Mouse (Mus musculus): Measurements from ENCODE around the gene Dpm3.

DNA sequence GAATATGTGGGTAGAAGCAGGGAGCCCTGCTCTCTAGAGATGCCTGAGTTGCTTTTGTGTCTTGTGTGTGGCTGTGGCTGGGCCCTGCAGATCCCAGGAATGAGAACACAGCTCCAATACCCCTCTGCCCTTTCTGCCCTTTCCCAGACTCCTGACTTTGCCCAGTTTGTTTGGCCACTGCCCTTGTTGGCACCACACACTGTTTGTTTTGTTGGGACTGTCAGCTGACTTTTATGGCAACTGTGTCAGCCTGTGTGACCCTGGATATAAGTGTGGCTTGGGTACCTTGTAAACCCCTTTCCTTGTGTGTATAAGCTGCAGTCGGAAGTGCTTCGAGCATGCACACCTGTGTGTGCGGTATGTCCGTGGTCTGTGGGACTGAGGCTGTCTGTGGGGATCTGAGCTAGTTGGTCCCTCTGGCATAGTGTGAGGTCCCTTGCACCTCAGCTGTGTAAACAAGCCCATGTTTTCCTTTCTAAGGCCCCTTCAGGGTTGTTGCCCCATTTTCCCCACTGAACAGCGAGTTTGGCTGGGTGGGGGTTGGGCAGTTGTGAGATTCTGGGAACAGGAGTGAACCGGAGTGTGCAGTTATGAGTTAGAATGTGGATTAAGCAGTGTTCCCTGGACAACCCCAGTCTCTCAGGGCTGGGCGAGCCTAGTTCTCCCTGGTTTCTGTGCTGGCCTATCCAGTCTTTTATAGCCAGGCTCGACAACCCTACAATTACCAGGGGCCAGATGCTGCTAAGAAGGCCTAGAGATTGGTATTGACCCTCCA is 46.6 kb downstream of the Dpm3 start:
- TF ChIP-seq EP300 (optimal IDR thresholded peaks at IDR 0.05): no peak
- no peak for TF ChIP-seq CTCF (IDR thresholded peaks at IDR 0.05; ENCODE audit: low read depth)
